Mouse (Mus musculus) spleen, adult 2 months (tissue): ENCODE measurements around the gene Ly6f.

Experiments
- CTCF ChIP-seq: fragments of 200-500 bp; IDR thresholded peaks from 2 replicates; pipeline ENCODE4 v1.5.1; 2011; ENCODE audit warnings: mild to moderate bottlenecking, inconsistent platforms; ENCODE audit not compliant: insufficient read depth, insufficient read length, insufficient replicate concordance; ENCODE audit errors: extremely low read depth
- POLR2A ChIP-seq: fragments of 200-500 bp; IDR thresholded peaks from 2 replicates; pipeline ENCODE4 v1.6.1; 2011; ENCODE audit warnings: low read depth, low read length, inconsistent platforms

DNA sequence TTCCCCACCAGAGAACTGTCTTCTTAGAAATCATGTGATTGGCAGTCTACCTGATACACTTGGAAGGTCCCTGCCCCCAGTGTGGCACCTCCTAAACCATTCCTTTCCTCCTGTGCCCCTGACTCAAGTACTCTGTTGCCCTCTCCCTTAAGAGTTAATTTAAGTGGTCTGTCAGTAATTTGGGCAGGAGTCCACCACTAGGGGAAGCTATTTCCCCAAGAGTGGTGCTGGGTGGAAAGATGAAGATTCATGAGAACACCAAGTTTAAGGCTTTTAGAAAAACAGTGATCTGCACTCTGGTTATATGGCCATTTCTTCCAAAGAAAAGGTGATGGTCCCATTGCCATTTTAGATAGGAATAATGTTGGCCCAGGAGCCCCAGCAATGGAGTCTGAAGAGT, 2.4 kb upstream of the Ly6f start:
- TF ChIP-seq CTCF (no peak), POLR2A (no peak)
